Mouse (Mus musculus) liver, embryonic 14.5 days (tissue): ENCODE data around the gene Grin2b. TPM values are rescaled to one million over a fixed set of nuclear protein-coding genes. Genes with fewer than 3 reads are reported as not detected.

ENCODE experiments used
- ATAC-seq: fragments of 200-750 bp; cut with Nextera tagmentation; 2 replicates; pipeline ENCODE4 v1.8.0; 2017; ENCODE audit warnings: moderate number of reproducible peaks, mild to moderate bottlenecking, moderate library complexity; ENCODE audit not compliant: insufficient read depth
- DNase-seq, 3 experiments: peaks; one replicate each; pipeline ENCODE4 v3.0.0-alpha.2; 2012 to 2013; ENCODE audit warnings: low read depth in 3 of 3, low spot score in 3 of 3
- H3K27ac ChIP-seq: fragments of 300-500 bp; sonication (generic); 2 replicates; pipeline ENCODE4 v1.5.1; 2014; ENCODE audit warnings: moderate library complexity, mild to moderate bottlenecking, control low read depth, inconsistent platforms
- H3K27me3 ChIP-seq: fragments of 300-500 bp; sonication (generic); 2 replicates; pipeline ENCODE4 v1.6.1; 2014; ENCODE audit warnings: mild to moderate bottlenecking, low read length, moderate library complexity; ENCODE audit not compliant: control insufficient read depth, insufficient read depth
- H3K36me3 ChIP-seq: fragments of 300-500 bp; sonication (generic); replicated peaks from 2 replicates; pipeline ENCODE4 v1.6.1; 2014; ENCODE audit warnings: low read depth; ENCODE audit not compliant: control insufficient read depth, insufficient read depth
- H3K4me1 ChIP-seq, 2 experiments: fragments of 200-500 bp in 1 of 2; fragments of 300-500 bp in 1 of 2; sonication (generic) in 1 of 2; replicated peaks; 2 replicates each; pipeline ENCODE4 v1.6.1; 2012 to 2014; ENCODE audit warnings: antibody characterized with exemption in 1 of 2, inconsistent platforms in 1 of 2, low read length in 1 of 2; ENCODE audit not compliant: control insufficient read depth in 2 of 2, insufficient read depth in 2 of 2
- H3K4me2 ChIP-seq: fragments of 300-500 bp; sonication (generic); 2 replicates; pipeline ENCODE4 v1.6.1; 2014; ENCODE audit warnings: low read depth, mild to moderate bottlenecking, control low read depth, moderate library complexity
- H3K4me3 ChIP-seq, 2 experiments: fragments of 200-500 bp in 1 of 2; fragments of 300-500 bp in 1 of 2; sonication (generic) in 1 of 2; 2 replicates each; pipeline ENCODE4 v1.5.1; 2012 to 2014; ENCODE audit warnings: low read depth in 2 of 2, low read length in 2 of 2, mild to moderate bottlenecking in 2 of 2, control low read depth in 1 of 2, inconsistent platforms in 1 of 2, moderate library complexity in 1 of 2; ENCODE audit not compliant: insufficient read depth in 1 of 2
- H3K9ac ChIP-seq: fragments of 300-500 bp; sonication (generic); replicated peaks from 2 replicates; pipeline ENCODE4 v1.6.1; 2014; ENCODE audit warnings: mild to moderate bottlenecking, control low read depth, moderate library complexity
- H3K9me3 ChIP-seq: fragments of 300-500 bp; sonication (generic); 2 replicates; pipeline ENCODE4 v1.6.1; 2016; ENCODE audit warnings: low read length, mixed read lengths; ENCODE audit not compliant: control insufficient read depth
- CTCF ChIP-seq: IDR thresholded peaks from 2 replicates; pipeline ENCODE4 v1.5.1; 2016; ENCODE audit warnings: antibody characterized with exemption, low read depth, control low read depth
- EP300 ChIP-seq: IDR thresholded peaks from 2 replicates; pipeline ENCODE4 v1.6.1; 2016; ENCODE audit warnings: antibody characterized with exemption, low read depth
- WGBS: fragments of 180-500 bp; shearing (Covaris S2); extraction: QIAGEN DNeasy Blood & Tissue Kit; methylation state at CpG from one replicate; pipeline ENCODE4 v1.1.7; 2014; ENCODE audit not compliant: insufficient replicate concordance; 5-methylcytosine and 5-hydroxymethylcytosine counted together
- polyA plus RNA-seq, 2 experiments: library from polyadenylated mRNA; depleted of rRNA in 1 of 2; stranded (reverse) in 1 of 2; unstranded in 1 of 2; fragments of >200 nt; fragmentation: Nextera tagmentation in 1 of 2; extraction: Ambion mirVana in 1 of 2; gene quantifications; 2 replicates each; pipeline versions ENCODE4 v1.2.1 to v1.2.3; 2012 to 2014

Grin2b gene
- polyA plus RNA-seq, 2 experiments = under 0.01 TPM; not detected in 1

- ATAC-seq = no peak
- Histone ChIP-seq H3K4me3 (no peak overlapping the region), H3K9me3 (no peaks in the 10 kb centered on the region), H3K4me1 (no peaks in the 10 kb centered on the region), H3K36me3 (no peaks in the 10 kb centered on the region), H3K4me2 (no peak overlapping the region), H3K27ac (no peak overlapping the region), H3K9ac (no peak overlapping the region), H3K27me3 (no peaks in the 10 kb centered on the region)
- 52% methylated on average over 8 of the region's 8 CpGs for WGBS
- no peak for DNase-seq
- TF ChIP-seq EP300 (no peak), CTCF (no peak)
Measured at GRCm38 (mm10) chr6:135859502-135859901, 313.8 kb downstream of the Grin2b start.

GRCm38 (mm10) chr6:135854173-135854591, 319.1 kb downstream of the Grin2b start:
- TF ChIP-seq EP300 = no peak
- no peak for TF ChIP-seq CTCF
- H3K4me1 ChIP-seq = no peaks in the 10 kb centered on the region
- no peak overlapping the region for H3K4me3 ChIP-seq
- no peaks in the 10 kb centered on the region for H3K27me3 ChIP-seq
- H3K27ac ChIP-seq = no peak overlapping the region
- WGBS = 66% methylated on average over 8 of the region's 8 CpGs
- no peaks in the 10 kb centered on the region for H3K36me3 ChIP-seq
- no peak overlapping the region for H3K4me2 ChIP-seq
- H3K9ac ChIP-seq = no peak overlapping the region
- ATAC-seq = no peak
- no peak for DNase-seq
- H3K9me3 ChIP-seq = no peaks in the 10 kb centered on the region

- WGBS = 49% methylated on average over 3 of the region's 3 CpGs
- no peak for DNase-seq
Measured at GRCm38 (mm10) chr6:135843755-135844154, 329.6 kb downstream of the Grin2b start.

GRCm38 (mm10) chr6:135836353-135836752, 337.0 kb downstream of the Grin2b start:
- H3K4me3 ChIP-seq = no peak overlapping the region
- no peak for ATAC-seq
- H3K4me2 ChIP-seq = no peak overlapping the region
- H3K27me3 ChIP-seq = no peaks in the 10 kb centered on the region
- H3K4me1 ChIP-seq = no peaks in the 10 kb centered on the region
- H3K9me3 ChIP-seq = no peaks in the 10 kb centered on the region
- H3K27ac ChIP-seq = no peak overlapping the region
- no peak for DNase-seq
- 65% methylated on average over 4 of the region's 4 CpGs for WGBS
- no peak overlapping the region for H3K9ac ChIP-seq
- no peaks in the 10 kb centered on the region for H3K36me3 ChIP-seq
- TF ChIP-seq CTCF (no peak), EP300 (no peak)

More at GRCm38 (mm10) chr6:135843755-135844154, 329.6 kb downstream of the Grin2b start:
- H3K27ac ChIP-seq = no peak overlapping the region
- no peaks in the 10 kb centered on the region for H3K36me3 ChIP-seq
- H3K9ac ChIP-seq = no peak overlapping the region
- no peaks in the 10 kb centered on the region for H3K4me1 ChIP-seq
- ATAC-seq = no peak
- no peak overlapping the region for H3K4me3 ChIP-seq
- H3K27me3 ChIP-seq = no peaks in the 10 kb centered on the region
- H3K9me3 ChIP-seq = no peaks in the 10 kb centered on the region
- TF ChIP-seq EP300 (no peak), CTCF (no peak)
- H3K4me2 ChIP-seq = no peak overlapping the region

GRCm38 (mm10) chr6:135833542-135833941, 339.8 kb downstream of the Grin2b start:
- Histone ChIP-seq H3K27me3 (no peaks in the 10 kb centered on the region), H3K9ac (no peak overlapping the region), H3K4me1 (no peaks in the 10 kb centered on the region), H3K9me3 (no peaks in the 10 kb centered on the region), H3K27ac (no peak overlapping the region), H3K4me3 (no peak overlapping the region), H3K36me3 (no peaks in the 10 kb centered on the region), H3K4me2 (no peak overlapping the region)
- TF ChIP-seq CTCF (peak; percentile 27; the same call in 1 of the 2 replicates), EP300 (no peak)
- DNase-seq (no peak), ATAC-seq (no peak)
- 55% methylated on average over 5 of the region's 5 CpGs for WGBS
